Mouse (Mus musculus) megakaryocyte, embryonic 14.5 days (primary cell): ENCODE results near the gene Ppp1r21.

ENCODE experiments used
- FLI1 ChIP-seq: IDR thresholded peaks from 2 replicates; pipeline ENCODE4 v1.6.1; 2012; ENCODE audit warnings: low read length, inconsistent platforms, mixed read lengths
- GATA1 ChIP-seq: IDR thresholded peaks from 3 replicates; pipeline ENCODE4 v1.6.1; 2012; ENCODE audit warnings: mixed read lengths, low read length, inconsistent platforms, borderline replicate concordance

GRCm38 (mm10) chr17:88553473-88554087 is 23.7 kb downstream of the Ppp1r21 start:
- TF ChIP-seq GATA1 (no peak), FLI1 (no peak)
